23 mouse cellular contexts compared by ENCODE assay signal in genomic region chr8:117054146-117054545, GRCm38 (mm10). TPM values are rescaled to one million over a fixed set of nuclear protein-coding genes. Genes with fewer than 3 reads are reported as not detected.
DNase-seq lines count a peak whose midpoint lies in the region; ATAC-seq and TF ChIP-seq lines count a peak whose summit lies in the region.
"Had no signal": no experiment of that assay in that cellular context is flagged by ENCODE, and none has a peak within 500 bp of the region (broad histone marks: within the 10 kb centered on the region; RNA-seq: fewer than 3 reads in every experiment).

No protein-coding gene starts in this region.

- H3K27me3 ChIP-seq in MEL (ENCODE audit: control insufficient read depth in 1 of 2, insufficient read depth in 2 of 2, low read length in 2 of 2), result no peaks in the 10 kb centered on the region
- no peaks in the 10 kb centered on the region for H3K27me3 ChIP-seq in neural tube, embryonic 15.5 days (replicated peaks)
- H3K27me3 ChIP-seq: embryonic facial prominence, embryonic 12.5 days; forebrain, embryonic 13.5 days; forebrain, embryonic 15.5 days had no signal

- H3K4me2 ChIP-seq in neural tube, embryonic 15.5 days, result no peak overlapping the region
- H3K4me2 ChIP-seq: embryonic facial prominence, embryonic 12.5 days; forebrain, embryonic 13.5 days; forebrain, embryonic 15.5 days had no signal

- no peak for TF ChIP-seq EP300 in MEL (IDR thresholded peaks at IDR 0.05; ENCODE audit: low read depth in 1 of 2, low read length in 2 of 2)

- no peak for TF ChIP-seq RAD21 in MEL (IDR thresholded peaks at IDR 0.05; ENCODE audit: low read depth, low read length)

- no peak overlapping the region for H3K4me3 ChIP-seq in MEL (ENCODE audit: control insufficient read depth in 1 of 2, insufficient read depth in 1 of 2, low read depth in 2 of 2, low read length in 2 of 2)
- no peak overlapping the region for H3K4me3 ChIP-seq in bone marrow macrophage, adult 2 months (ENCODE audit: insufficient read depth, low read length)
- no peak overlapping the region for H3K4me3 ChIP-seq in macrophage (ENCODE audit: inconsistent target)
- H3K4me3 ChIP-seq in neural tube, embryonic 15.5 days (replicated peaks), result no peak overlapping the region
- H3K4me3 ChIP-seq: embryonic facial prominence, embryonic 10.5 days; embryonic facial prominence, embryonic 12.5 days; forebrain, embryonic 13.5 days; forebrain, embryonic 15.5 days had no signal

- peak overlapping the region; percentile 25 for H3K9ac ChIP-seq in MEL (ENCODE audit: control insufficient read depth, low read depth, low read length, poor library complexity, severe bottlenecking)
- no peak overlapping the region for H3K9ac ChIP-seq in neural tube, embryonic 15.5 days (replicated peaks)
- H3K9ac ChIP-seq: embryonic facial prominence, embryonic 12.5 days; forebrain, embryonic 13.5 days; forebrain, embryonic 15.5 days; forebrain, postnatal 0 days had no signal

- no peak for ATAC-seq in neural tube, embryonic 15.5 days (ENCODE audit: low FRiP score)
- ATAC-seq: activated CD4-positive, CD25-positive, alpha-beta regulatory T cell, adult 4 months; forebrain, embryonic 13.5 days; forebrain, embryonic 15.5 days; forebrain, postnatal 0 days; Patski had no signal

- no peak for TF ChIP-seq CTCF in MEL (IDR thresholded peaks at IDR 0.05 in 2 of 3, conservative IDR thresholded peaks at IDR 0.05 in 1 of 3; ENCODE audit: control insufficient read depth in 1 of 3, insufficient read depth in 1 of 3, low read depth in 2 of 3, low read length in 3 of 3, poor library complexity in 1 of 3, severe bottlenecking in 1 of 3)
- no peak for TF ChIP-seq CTCF in bone marrow macrophage, adult 2 months (IDR thresholded peaks at IDR 0.05; ENCODE audit: low read depth, low read length)

- 95% methylated on average over 2 of the region's 3 CpGs for WGBS in macrophage (ENCODE audit: missing documents)
- WGBS in neural tube, embryonic 15.5 days, result 93% methylated on average over 3 of the region's 3 CpGs

- H3K4me1 ChIP-seq in MEL (ENCODE audit: control insufficient read depth in 1 of 2, insufficient read depth in 2 of 2, low read length in 2 of 2), result peaks cover 11 to 31% of the 10 kb centered on the region in 2 experiments
- peaks cover 56% of the 10 kb centered on the region for H3K4me1 ChIP-seq in bone marrow macrophage, adult 2 months (ENCODE audit: control insufficient read depth, insufficient read depth, low read length)
- H3K4me1 ChIP-seq in neural tube, embryonic 15.5 days, result no peaks in the 10 kb centered on the region
- H3K4me1 ChIP-seq: embryonic facial prominence, embryonic 12.5 days; forebrain, embryonic 13.5 days; forebrain, embryonic 15.5 days had no signal

- TF ChIP-seq POLR2A in MEL (IDR thresholded peaks at IDR 0.05; ENCODE audit: control insufficient read depth in 1 of 2, insufficient read depth in 1 of 2, low read depth in 1 of 2, low read length in 2 of 2, poor library complexity in 1 of 2), result no peak
- TF ChIP-seq POLR2A in bone marrow macrophage, adult 2 months (IDR thresholded peaks at IDR 0.05; ENCODE audit: borderline replicate concordance, low read depth, low read length), result no peak

- H3K27ac ChIP-seq in MEL (ENCODE audit: control insufficient read depth, low read depth, low read length), result peak overlapping the region; percentile 60
- peak overlapping the region; percentile 84 for H3K27ac ChIP-seq in bone marrow macrophage, adult 2 months (ENCODE audit: insufficient read depth, low read depth, low read length)
- peak overlapping the region; percentile 96 for H3K27ac ChIP-seq in macrophage
- H3K27ac ChIP-seq in neural tube, embryonic 15.5 days (replicated peaks), result no peak overlapping the region
- H3K27ac ChIP-seq: embryonic facial prominence, embryonic 10.5 days; embryonic facial prominence, embryonic 12.5 days; forebrain, embryonic 13.5 days; forebrain, embryonic 15.5 days had no signal

- H3K79me2 ChIP-seq in MEL (ENCODE audit: control insufficient read depth, insufficient read depth, low read length, poor library complexity) (no peaks in the 10 kb centered on the region), macrophage (ENCODE audit: inconsistent target) (no peaks in the 10 kb centered on the region)

- H3K36me3 ChIP-seq in MEL (ENCODE audit: control insufficient read depth in 1 of 2, insufficient read depth in 2 of 2, low read length in 2 of 2), result peaks cover 0 to 9% of the 10 kb centered on the region in 2 experiments; a peak in 2 of 4 replicates
- H3K36me3 ChIP-seq in macrophage (ENCODE audit: inconsistent target), result no peaks in the 10 kb centered on the region
- H3K36me3 ChIP-seq in neural tube, embryonic 15.5 days, result no peaks in the 10 kb centered on the region
- H3K36me3 ChIP-seq: embryonic facial prominence, embryonic 10.5 days; embryonic facial prominence, embryonic 12.5 days; forebrain, embryonic 15.5 days had no signal

- H3K9me3 ChIP-seq in MEL (replicated peaks; ENCODE audit: insufficient read depth, low read length), result no peaks in the 10 kb centered on the region
- no peaks in the 10 kb centered on the region for H3K9me3 ChIP-seq in neural tube, embryonic 15.5 days (replicated peaks)
- H3K9me3 ChIP-seq: embryonic facial prominence, embryonic 10.5 days; embryonic facial prominence, embryonic 12.5 days; forebrain, embryonic 13.5 days; forebrain, embryonic 15.5 days had no signal

- no peak for DNase-seq in MEL (ENCODE audit: low read depth, low spot score)
- DNase-seq in retina, postnatal 1 day, result no peak
- DNase-seq: adrenal gland, adult 8-10 months; adrenal gland, postnatal 14 days; adrenal gland, postnatal 36 days; cerebellum, adult 11-12 months; cerebellum, adult 2 months; cerebellum, adult 9-10 months; cerebellum, postnatal 10 days; cerebellum, postnatal 25 days; forebrain, postnatal 0 days had no signal

TF ChIP-seq in MEL, 35 proteins besides CTCF, POLR2A, EP300 and RAD21:
- TF ChIP-seq E2F4 (IDR thresholded peaks at IDR 0.05; ENCODE audit: borderline replicate concordance, low read depth, low read length), result no peak
- no peak for TF ChIP-seq ZKSCAN1 (IDR thresholded peaks at IDR 0.05; ENCODE audit: low read depth, low read length)
- TF ChIP-seq MYB (IDR thresholded peaks at IDR 0.05; ENCODE audit: low read depth, low read length), result no peak
- TF ChIP-seq JUND (IDR thresholded peaks at IDR 0.05; ENCODE audit: low read depth, low read length), result peak; percentile 57; the same call in 1 of the 2 replicates

RNA-seq across cellular contexts. Expression of gene Pkd1l2, which starts 28.1 kb away (rescaled TPM):
- total RNA-seq in MEL (2012; rRNA removed), result 0.92 and 1.5 TPM in 2 replicates
- polyA plus RNA-seq in MEL (2012; ENCODE audit: insufficient read depth in 1 of 2, insufficient read length in 2 of 2, low read depth in 1 of 2, low replicate concordance in 2 of 2, missing spikeins in 1 of 2) (under 1 TPM in 1 of 2 experiments, not detected in 1; 0.86 TPM), macrophage (2018) (0.11 to 0.34 TPM (median 0.20 TPM) in 3 replicates)
- 0.87 and 1.2 TPM in 2 replicates for polyA plus RNA-seq in bone marrow macrophage, adult 2 months (2012; ENCODE audit: insufficient read depth, insufficient read length, missing spikeins)
- total RNA-seq in macrophage (2018; cell fraction: chromatin; rRNA removed), result 1 to 10 TPM in 11 of 26 experiments, under 1 TPM in 15; 0.08 to 3.3 (median 0.97) TPM
- under 1 TPM; 0.06 to 0.41 (median 0.22) TPM for total RNA-seq in macrophage (2018; cell fraction: cytosol; rRNA removed)
- 1 to 10 TPM in 5 of 26 experiments, under 1 TPM in 18, not detected in 3; 0.06 to 1.6 (median 0.55) TPM for total RNA-seq in macrophage (2018; cell fraction: nucleus; rRNA removed)
- polyA plus RNA-seq in neural tube, embryonic 15.5 days (2015; fragmentation: Nextera tagmentation; extraction: Ambion mirVana), result 0.10 and 0.19 TPM in 2 replicates
- total RNA-seq: forebrain, postnatal 0 days had no signal
- polyA plus RNA-seq: C2C12; embryonic facial prominence, embryonic 10.5 days; embryonic facial prominence, embryonic 12.5 days; forebrain, embryonic 11.5 days; forebrain, embryonic 13.5 days; forebrain, embryonic 15.5 days; Patski had no signal

RNA-seq across cellular contexts. Expression of gene Bco1, which starts 41.5 kb away (rescaled TPM):
- 1.2 and 1.6 TPM in 2 replicates for total RNA-seq in MEL (2012; rRNA removed)
- polyA plus RNA-seq in MEL (2012; ENCODE audit: insufficient read depth in 1 of 2, insufficient read length in 2 of 2, low read depth in 1 of 2, low replicate concordance in 2 of 2, missing spikeins in 1 of 2) (under 1 TPM in 1 of 2 experiments, not detected in 1; 0.70 TPM), macrophage (2018) (not detected in 3 replicates)
- polyA plus RNA-seq in bone marrow macrophage, adult 2 months (2012; ENCODE audit: insufficient read depth, insufficient read length, missing spikeins), result not detected in 2 replicates
- total RNA-seq in macrophage (2018; cell fraction: chromatin; rRNA removed), result not detected
- not detected for total RNA-seq in macrophage (2018; cell fraction: cytosol; rRNA removed)
- total RNA-seq in macrophage (2018; cell fraction: nucleus; rRNA removed), result not detected
- 0.14 and 0.40 TPM in 2 replicates for polyA plus RNA-seq in neural tube, embryonic 15.5 days (2015; fragmentation: Nextera tagmentation; extraction: Ambion mirVana)
- total RNA-seq: forebrain, postnatal 0 days had no signal
- polyA plus RNA-seq: activated CD4-positive, CD25-positive, alpha-beta regulatory T cell, adult 4 months; C2C12; cortical plate, adult 2 months; forebrain, embryonic 11.5 days; forebrain, embryonic 13.5 days; Patski had no signal
